ENCODE assay signal across 30 mouse cellular contexts in the genomic region with DNA sequence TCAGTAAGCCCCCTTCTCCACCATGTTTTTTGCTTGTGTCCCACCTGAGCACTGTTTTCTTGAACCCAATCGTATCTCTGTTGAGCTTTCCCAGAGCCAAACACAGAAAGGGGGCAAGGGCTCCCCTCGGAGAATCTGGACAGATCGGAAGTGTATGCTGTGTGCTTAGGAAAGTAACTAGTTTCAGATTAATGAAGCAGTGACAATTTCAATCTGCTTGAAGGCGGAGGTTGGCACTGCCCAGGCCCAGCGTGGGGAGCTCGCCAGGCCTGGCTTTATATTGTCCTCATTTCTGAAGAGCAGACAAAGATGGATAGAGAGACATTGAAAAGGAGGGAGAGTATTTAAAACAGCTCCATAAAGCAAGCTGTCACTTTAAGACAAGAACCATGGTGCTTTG. TPM values are rescaled to one million over a fixed set of nuclear protein-coding genes. Genes with fewer than 3 reads are reported as not detected.
A peak's percentile ranks its signal among the peaks of the same experiment; 100 is the strongest.
DNase-seq lines count a peak whose midpoint lies in the region; ATAC-seq lines count a peak whose summit lies in the region.
"Had no signal": no experiment of that assay in that cellular context is flagged by ENCODE, and none has a peak within 500 bp of the region (broad histone marks: within the 10 kb centered on the region; RNA-seq: fewer than 3 reads in every experiment).

No protein-coding gene starts in this region.

- peak; percentile 10 for DNase-seq in embryo, embryonic 11 days
- DNase-seq in embryo, embryonic 9.5 days (ENCODE audit: extremely low spot score): no peak
- peak; percentile 29 for DNase-seq in midbrain, embryonic 10.5 days (ENCODE audit: low spot score)
- DNase-seq: adrenal gland, postnatal 25 days; cerebellum, adult 11-12 months; gastrocnemius, postnatal 14 days; heart, adult 2 months; heart, postnatal 36 days; kidney, adult 9 months; kidney, postnatal 36 days; layer of hippocampus, adult 9-11 months; right cerebral cortex, adult 18-20 months; thymus, postnatal 14 days had no signal

- 0 out of 2 replicates have a peak overlapping the region, but pooled peaks have one; percentile 23 for H3K4me3 ChIP-seq in midbrain, embryonic 10.5 days
- no peak overlapping the region for H3K4me3 ChIP-seq in midbrain, embryonic 13.5 days (replicated peaks)
- H3K4me3 ChIP-seq in forebrain, embryonic 15.5 days: no peak overlapping the region
- no peak overlapping the region for H3K4me3 ChIP-seq in neural tube, embryonic 13.5 days
- H3K4me3 ChIP-seq: embryonic facial prominence, embryonic 12.5 days; erythroblast, embryonic 14.5 days; heart, adult 2 months; intestine, embryonic 15.5 days; limb, embryonic 15.5 days; liver, embryonic 15.5 days had no signal

- H3K27me3 ChIP-seq in midbrain, embryonic 10.5 days (ENCODE audit: low read depth, poor library complexity, severe bottlenecking): peaks cover 100% of the 10 kb centered on the region
- H3K27me3 ChIP-seq in midbrain, embryonic 13.5 days: peaks cover 99% of the 10 kb centered on the region
- peaks cover 91% of the 10 kb centered on the region for H3K27me3 ChIP-seq in forebrain, embryonic 15.5 days
- H3K27me3 ChIP-seq in neural tube, embryonic 13.5 days: peaks cover 96% of the 10 kb centered on the region

- H3K27ac ChIP-seq in midbrain, embryonic 10.5 days (replicated peaks): no peak overlapping the region
- no peak overlapping the region for H3K27ac ChIP-seq in midbrain, embryonic 13.5 days
- H3K27ac ChIP-seq in forebrain, embryonic 15.5 days (replicated peaks): peak overlapping the region; percentile 42; the same call in 1 of the 2 replicates
- no peak overlapping the region for H3K27ac ChIP-seq in neural tube, embryonic 13.5 days (replicated peaks)
- H3K27ac ChIP-seq: embryonic facial prominence, embryonic 12.5 days; heart, adult 2 months; intestine, embryonic 15.5 days; limb, embryonic 15.5 days; liver, embryonic 15.5 days; macrophage; midbrain, embryonic 12.5 days had no signal

- no peak overlapping the region for H3K9ac ChIP-seq in midbrain, embryonic 13.5 days (replicated peaks)
- H3K9ac ChIP-seq in forebrain, embryonic 15.5 days (replicated peaks): no peak overlapping the region
- H3K9ac ChIP-seq in neural tube, embryonic 13.5 days: no peak overlapping the region
- H3K9ac ChIP-seq: embryonic facial prominence, embryonic 12.5 days; intestine, embryonic 15.5 days; limb, embryonic 15.5 days; liver, embryonic 15.5 days; midbrain, embryonic 12.5 days had no signal

- peaks cover 37% of the 10 kb centered on the region for H3K4me1 ChIP-seq in midbrain, embryonic 10.5 days
- peaks cover 28% of the 10 kb centered on the region for H3K4me1 ChIP-seq in midbrain, embryonic 13.5 days (replicated peaks)
- peaks cover 38% of the 10 kb centered on the region for H3K4me1 ChIP-seq in forebrain, embryonic 15.5 days
- peaks cover 26% of the 10 kb centered on the region for H3K4me1 ChIP-seq in neural tube, embryonic 13.5 days (replicated peaks)
- H3K4me1 ChIP-seq: embryonic facial prominence, embryonic 12.5 days; liver, embryonic 15.5 days had no signal

- H3K36me3 ChIP-seq in midbrain, embryonic 10.5 days: no peaks in the 10 kb centered on the region
- H3K36me3 ChIP-seq in midbrain, embryonic 13.5 days: no peaks in the 10 kb centered on the region
- H3K36me3 ChIP-seq in forebrain, embryonic 15.5 days: no peaks in the 10 kb centered on the region
- H3K36me3 ChIP-seq in neural tube, embryonic 13.5 days: no peaks in the 10 kb centered on the region
- H3K36me3 ChIP-seq: embryonic facial prominence, embryonic 12.5 days; intestine, embryonic 15.5 days; limb, embryonic 15.5 days; liver, embryonic 15.5 days; midbrain, embryonic 12.5 days had no signal

- no peak for ATAC-seq in midbrain, embryonic 13.5 days
- ATAC-seq in forebrain, embryonic 15.5 days (replicated peaks): no peak
- 0 out of 2 replicates have a peak, but pooled peaks have one; percentile 20 for ATAC-seq in neural tube, embryonic 13.5 days (ENCODE audit: low read depth)
- no peak for ATAC-seq in granulocyte monocyte progenitor cell, adult 5-6 weeks (replicated peaks; ENCODE audit: poor library complexity, severe bottlenecking)
- ATAC-seq: CD4-positive, CD25-positive, alpha-beta regulatory T cell, adult 4 months; intestine, embryonic 15.5 days; Patski had no signal

- H3K9me3 ChIP-seq in midbrain, embryonic 10.5 days (replicated peaks): no peaks in the 10 kb centered on the region
- H3K9me3 ChIP-seq in midbrain, embryonic 13.5 days: no peaks in the 10 kb centered on the region
- H3K9me3 ChIP-seq in forebrain, embryonic 15.5 days: no peaks in the 10 kb centered on the region
- no peaks in the 10 kb centered on the region for H3K9me3 ChIP-seq in neural tube, embryonic 13.5 days
- H3K9me3 ChIP-seq: embryonic facial prominence, embryonic 12.5 days; intestine, embryonic 15.5 days; limb, embryonic 15.5 days; liver, embryonic 15.5 days; midbrain, embryonic 12.5 days had no signal

- H3K4me2 ChIP-seq in midbrain, embryonic 13.5 days (replicated peaks): no peak overlapping the region
- H3K4me2 ChIP-seq in forebrain, embryonic 15.5 days (replicated peaks): peak overlapping the region; percentile 26; the same call in 1 of the 2 replicates
- H3K4me2 ChIP-seq in neural tube, embryonic 13.5 days: no peak overlapping the region
- H3K4me2 ChIP-seq: embryonic facial prominence, embryonic 12.5 days; intestine, embryonic 15.5 days; liver, embryonic 15.5 days had no signal

- 1% methylated on average over 6 of the region's 6 CpGs for WGBS in midbrain, embryonic 10.5 days
- 2% methylated on average over 6 of the region's 6 CpGs for WGBS in midbrain, embryonic 13.5 days
- 3% methylated on average over 6 of the region's 6 CpGs for WGBS in forebrain, embryonic 15.5 days
- 3% methylated on average over 6 of the region's 6 CpGs for WGBS in neural tube, embryonic 13.5 days

RNA-seq across cellular contexts. Expression of a gene that starts 7.0 kb away (rescaled TPM):
- polyA plus RNA-seq in midbrain, embryonic 10.5 days (2016; fragmentation: Nextera tagmentation; extraction: Ambion mirVana): 2.5 and 3.4 TPM in 2 replicates
- 0.31 and 0.94 TPM in 2 replicates for polyA plus RNA-seq in midbrain, embryonic 13.5 days (2015; fragmentation: Nextera tagmentation; extraction: Ambion mirVana)
- polyA plus RNA-seq in forebrain, embryonic 15.5 days (2015; fragmentation: Nextera tagmentation; extraction: Ambion mirVana): 7.2 and 7.5 TPM in 2 replicates
- 1.2 and 1.7 TPM in 2 replicates for polyA plus RNA-seq in neural tube, embryonic 13.5 days (2015; fragmentation: Nextera tagmentation; extraction: Ambion mirVana)
- not detected in 2 replicates for total RNA-seq in granulocyte monocyte progenitor cell, adult 5-6 weeks (2014; fragmentation: Nextera tagmentation)
- total RNA-seq in granulocyte monocyte progenitor cell, adult 5-6 weeks (2017): not detected in 2 replicates
- total RNA-seq: adrenal gland, postnatal 25 days; ES-E14; gastrocnemius, postnatal 14 days; heart, adult 2 months; heart, postnatal 36 days had no signal
- polyA plus RNA-seq: CD4-positive, CD25-positive, alpha-beta regulatory T cell, adult 4 months; erythroblast, embryonic 14.5 days; heart, adult 2 months; heart, embryonic 14.5 days; intestine, embryonic 15.5 days; limb, embryonic 15.5 days; liver, embryonic 15.5 days; lung, embryonic 16.5 days; macrophage; Patski; testis, adult 2 months had no signal

RNA-seq across cellular contexts. Expression of a gene that starts 37.9 kb away (rescaled TPM):
- polyA plus RNA-seq in midbrain, embryonic 10.5 days (2016; fragmentation: Nextera tagmentation; extraction: Ambion mirVana): 26.8 and 28.5 TPM in 2 replicates
- 28.7 and 29.1 TPM in 2 replicates for polyA plus RNA-seq in midbrain, embryonic 13.5 days (2015; fragmentation: Nextera tagmentation; extraction: Ambion mirVana)
- polyA plus RNA-seq in forebrain, embryonic 15.5 days (2015; fragmentation: Nextera tagmentation; extraction: Ambion mirVana): 39.2 TPM in 2 replicates
- 32.0 and 42.5 TPM in 2 replicates for polyA plus RNA-seq in neural tube, embryonic 13.5 days (2015; fragmentation: Nextera tagmentation; extraction: Ambion mirVana)
- 14.2 and 42.0 TPM in 2 replicates for total RNA-seq in granulocyte monocyte progenitor cell, adult 5-6 weeks (2014; fragmentation: Nextera tagmentation)
- total RNA-seq in granulocyte monocyte progenitor cell, adult 5-6 weeks (2017): 40.3 and 58.9 TPM in 2 replicates
